In genomic region chr2:65273910-65274309, GRCm38 (mm10) we compare ENCODE assay signal across 23 mouse cellular contexts.
"Had no signal": no experiment of that assay in that cellular context is flagged by ENCODE, and none has a peak within 500 bp of the region (broad histone marks: within the 10 kb centered on the region; RNA-seq: fewer than 3 reads in every experiment).

No protein-coding gene starts in this region.

- H3K9ac ChIP-seq: forebrain, postnatal 0 days; heart, embryonic 12.5 days; hindbrain, embryonic 13.5 days; hindbrain, embryonic 15.5 days; kidney, embryonic 15.5 days; limb, embryonic 12.5 days had no signal

- DNase-seq: forebrain, postnatal 0 days; gastrocnemius, postnatal 14 days; gastrocnemius, postnatal 36 days; heart, adult 11 months; heart, adult 2 months; heart, postnatal 14 days; heart, postnatal 36 days; kidney, adult 11 months; kidney, adult 2 months; kidney, adult 9 months; kidney, postnatal 14 days; kidney, postnatal 36 days; liver had no signal

- ATAC-seq: forebrain, postnatal 0 days; hindbrain, postnatal 0 days; intestine, embryonic 16.5 days had no signal

- H3K4me3 ChIP-seq: heart, adult 2 months; heart, embryonic 12.5 days; hindbrain, embryonic 13.5 days; hindbrain, embryonic 15.5 days; kidney, embryonic 15.5 days; left cerebral cortex, adult 2 months; limb, embryonic 10.5 days; limb, embryonic 12.5 days had no signal

- H3K27me3 ChIP-seq: heart, embryonic 12.5 days; hindbrain, embryonic 13.5 days; hindbrain, embryonic 15.5 days; kidney, embryonic 15.5 days; limb, embryonic 12.5 days had no signal

- H3K27ac ChIP-seq: heart, adult 2 months; hindbrain, embryonic 13.5 days; hindbrain, embryonic 15.5 days; hindbrain, postnatal 0 days; kidney, embryonic 15.5 days; kidney, postnatal 0 days; left cerebral cortex, adult 2 months; limb, embryonic 10.5 days; limb, embryonic 12.5 days had no signal

- H3K9me3 ChIP-seq: heart, embryonic 12.5 days; hindbrain, embryonic 13.5 days; hindbrain, embryonic 15.5 days; kidney, embryonic 15.5 days; limb, embryonic 10.5 days; limb, embryonic 12.5 days had no signal

- H3K36me3 ChIP-seq: heart, embryonic 12.5 days; hindbrain, embryonic 13.5 days; hindbrain, embryonic 15.5 days; kidney, embryonic 15.5 days; limb, embryonic 10.5 days; limb, embryonic 12.5 days had no signal

- H3K4me1 ChIP-seq: hindbrain, embryonic 15.5 days; limb, embryonic 12.5 days had no signal

- H3K4me2 ChIP-seq: heart, embryonic 12.5 days; hindbrain, embryonic 13.5 days; hindbrain, embryonic 15.5 days; kidney, embryonic 15.5 days; limb, embryonic 12.5 days had no signal
